Mouse (Mus musculus) bone marrow macrophage, adult 2 months (primary cell): ENCODE results near the gene Slc5a3.

Experiments
- CTCF ChIP-seq: IDR thresholded peaks from 2 replicates; pipeline ENCODE4 v1.5.1; 2012; ENCODE audit warnings: low read depth, mild to moderate bottlenecking, low read length, moderate library complexity
- POLR2A ChIP-seq: IDR thresholded peaks from 2 replicates; pipeline ENCODE4 v1.6.1; 2012; ENCODE audit warnings: mild to moderate bottlenecking, low read depth, low read length, borderline replicate concordance

DNA sequence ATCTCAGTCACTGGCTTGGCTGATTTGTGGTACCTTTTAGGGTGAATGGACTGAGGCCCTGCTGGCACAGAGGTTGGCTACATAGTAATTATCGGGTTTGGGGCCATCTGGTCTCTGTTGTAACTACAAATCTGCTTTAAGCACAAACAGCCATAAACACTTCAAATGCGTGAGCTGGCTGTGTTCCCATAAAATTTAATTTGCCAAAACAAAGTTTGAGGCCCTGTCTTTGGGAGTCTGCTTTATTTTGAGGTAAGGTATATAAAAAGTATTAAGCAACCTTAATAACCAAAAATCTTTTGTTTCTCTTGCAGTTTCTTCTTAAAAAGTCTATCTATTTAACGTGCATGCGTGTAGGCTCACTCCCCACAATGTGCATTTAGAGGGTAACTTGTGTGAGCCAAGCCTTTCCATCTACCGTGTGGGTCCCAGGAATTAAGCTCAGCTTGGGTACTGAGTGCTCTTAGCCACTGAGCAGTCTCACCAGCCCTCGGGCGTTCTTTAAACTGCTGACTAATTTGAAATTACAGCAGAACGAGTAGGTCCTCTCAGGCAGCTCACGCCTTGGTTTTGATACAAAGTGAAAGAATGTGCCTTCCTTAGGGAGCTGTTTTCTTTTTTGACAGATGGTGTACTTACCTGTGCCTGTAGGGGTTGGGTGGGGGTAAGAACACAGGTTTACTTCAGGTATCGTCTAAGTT is 40.4 kb downstream of the Slc5a3 start:
- no peak for TF ChIP-seq POLR2A
- no peak for TF ChIP-seq CTCF
